Mouse (Mus musculus): ENCODE data around the gene Tgif2.
"Not testable (repeated sequence)": the region's sequence is repeated elsewhere in the genome, so short reads cannot be mapped to it uniquely, and the experiment has no call there.

The Tgif2 gene

GRCm38 (mm10) chr2:156843331-156843730 lies 3.5 kb downstream of the Tgif2 start:
- DNase-seq (ENCODE audit: low spot score), result no peak

- DNase-seq (ENCODE audit: low spot score), result no peak
Observed at GRCm38 (mm10) chr2:156844715-156845114, 4.9 kb downstream of the Tgif2 start.

- DNase-seq (ENCODE audit: low spot score), result no peak
Observed at GRCm38 (mm10) chr2:156847653-156848052, 7.8 kb downstream of the Tgif2 start.

- DNase-seq (ENCODE audit: low spot score), result no peak
Observed at GRCm38 (mm10) chr2:156848526-156849182, 8.8 kb downstream of the Tgif2 start.

- peak; percentile 27 for DNase-seq (ENCODE audit: low spot score)
Observed at GRCm38 (mm10) chr2:156850505-156850904, 10.7 kb downstream of the Tgif2 start.

DNA sequence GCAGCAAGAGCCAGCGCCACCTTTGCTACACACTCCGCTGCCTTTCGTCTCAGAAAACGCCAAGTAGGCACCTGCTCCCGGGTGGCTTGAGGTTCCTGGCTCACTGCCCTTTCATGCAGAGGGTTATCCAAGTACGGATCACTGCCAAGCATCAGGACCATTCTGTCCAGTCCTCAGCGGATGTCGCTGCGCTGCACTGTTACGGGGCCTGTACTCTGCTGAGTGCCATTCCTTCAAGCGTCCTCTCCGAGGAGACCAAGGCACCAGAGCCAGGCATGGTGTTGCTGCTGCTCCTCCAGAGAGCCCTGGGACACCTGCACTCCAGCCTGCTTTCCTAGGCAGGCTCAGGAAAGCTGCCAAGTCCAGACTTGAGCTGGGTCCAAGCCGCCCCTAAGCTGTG lies 13.8 kb downstream of the Tgif2 start:
- not testable (repeated sequence) for DNase-seq (ENCODE audit: low spot score)

- DNase-seq (ENCODE audit: low spot score), result not testable (repeated sequence)
Observed at GRCm38 (mm10) chr2:156853999-156854771, 14.4 kb downstream of the Tgif2 start.

DNA sequence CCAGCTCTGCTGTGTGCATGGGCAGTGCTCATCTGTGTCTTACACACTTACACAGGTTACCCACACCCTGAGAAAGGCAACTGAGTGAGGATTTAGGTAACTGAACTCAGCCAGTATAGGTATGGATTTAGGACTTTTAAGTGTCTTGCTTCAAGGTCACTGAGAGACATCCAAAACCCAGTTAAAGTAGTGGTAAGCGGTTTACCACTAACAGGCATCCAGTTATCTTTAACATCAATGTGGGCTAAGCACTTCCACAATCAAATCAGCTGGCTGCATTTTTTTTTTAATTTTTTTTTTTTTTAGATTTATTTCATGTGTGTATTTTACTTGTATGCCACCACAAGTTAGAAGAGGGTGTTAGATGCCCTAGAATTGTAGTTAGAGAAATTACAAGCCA lies 16.5 kb downstream of the Tgif2 start:
- no peak for DNase-seq (ENCODE audit: low spot score)

DNA sequence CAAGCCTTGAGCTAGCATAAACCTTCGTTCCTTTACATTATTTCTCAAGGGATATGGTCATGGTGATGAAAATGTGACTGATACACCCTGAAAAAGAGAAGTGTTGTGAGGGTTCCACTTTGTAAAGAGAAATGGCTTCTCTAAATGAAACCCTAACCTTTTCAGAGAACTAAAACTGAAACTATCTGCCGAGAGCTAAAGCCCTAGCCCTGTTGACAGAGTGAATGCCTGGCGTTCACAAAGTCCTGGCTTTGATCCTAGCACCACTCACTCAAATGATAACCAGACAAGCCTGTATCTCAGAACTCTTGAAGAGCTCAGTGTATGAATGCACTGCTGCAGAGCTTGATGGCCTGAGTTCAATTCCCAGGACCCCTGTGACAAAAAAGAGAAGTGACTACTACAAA lies 17.6 kb downstream of the Tgif2 start:
- no peak for DNase-seq (ENCODE audit: low spot score)

GRCm38 (mm10) chr2:156857835-156858234 lies 18.0 kb downstream of the Tgif2 start, which contains the start of gene 4930518I15Rik:
4930518I15Rik (minus strand) TSS chr2:156857946.
- DNase-seq (ENCODE audit: low spot score), result no peak

DNA sequence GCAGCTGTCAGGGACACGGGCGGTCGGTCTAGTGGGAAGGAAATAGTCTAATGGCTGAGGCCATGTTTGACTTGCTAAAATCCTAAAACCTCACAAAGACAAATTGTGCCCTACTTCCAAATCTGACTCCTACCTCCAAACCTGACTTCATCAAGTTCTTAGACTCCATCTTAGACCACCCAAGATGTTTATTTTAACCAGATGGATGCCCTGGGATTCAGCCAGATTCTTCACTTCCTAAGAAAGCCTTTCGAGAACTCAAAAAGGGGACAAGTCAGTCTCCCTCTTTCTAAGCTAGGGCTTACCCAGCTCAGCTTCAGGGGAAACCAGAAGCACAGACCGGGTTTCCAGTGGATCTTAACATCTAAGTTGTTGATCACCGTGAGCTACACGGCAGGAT lies 18.9 kb downstream of the Tgif2 start:
- no peak for DNase-seq (ENCODE audit: low spot score)

DNA sequence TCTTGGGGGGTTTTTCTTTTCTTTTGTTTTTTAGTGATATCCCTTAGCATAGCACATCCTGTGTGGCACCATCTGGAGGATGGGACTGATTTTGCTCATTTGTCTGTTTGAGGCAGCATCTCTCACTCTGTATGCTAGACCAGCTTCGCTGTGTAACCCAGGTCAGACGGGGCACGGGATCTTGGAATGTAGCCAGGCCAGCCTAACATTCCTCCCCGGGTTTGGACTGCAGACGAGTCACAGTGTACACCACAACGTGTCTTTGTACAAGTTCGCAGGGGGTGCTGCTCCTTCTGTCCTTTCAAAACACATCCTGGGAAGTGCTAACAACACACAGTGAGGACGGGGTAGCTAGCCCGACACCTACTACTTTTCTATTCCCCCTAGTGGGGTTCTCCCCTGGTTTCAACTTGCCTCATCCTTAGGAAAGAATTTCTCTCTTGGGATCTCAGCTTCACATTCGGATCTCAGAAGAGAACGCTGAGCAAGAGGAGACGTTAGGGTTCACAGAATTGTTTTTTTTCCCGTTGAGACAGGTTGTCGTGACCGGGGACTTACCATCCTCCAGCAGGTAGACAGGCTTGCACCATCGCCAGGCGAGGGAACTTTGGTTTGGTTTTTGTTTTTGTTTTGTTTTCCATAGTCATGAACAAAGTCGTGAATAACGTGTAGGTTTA lies 22.4 kb downstream of the Tgif2 start:
- DNase-seq (ENCODE audit: low spot score), result peak; percentile 64

- peak; percentile 95 for DNase-seq (ENCODE audit: low spot score)
Observed at GRCm38 (mm10) chr2:156862772-156863486, 23.1 kb downstream of the Tgif2 start, which contains the start of gene Rab5if. Rab5if (plus strand) TSS chr2:156863128.

DNA sequence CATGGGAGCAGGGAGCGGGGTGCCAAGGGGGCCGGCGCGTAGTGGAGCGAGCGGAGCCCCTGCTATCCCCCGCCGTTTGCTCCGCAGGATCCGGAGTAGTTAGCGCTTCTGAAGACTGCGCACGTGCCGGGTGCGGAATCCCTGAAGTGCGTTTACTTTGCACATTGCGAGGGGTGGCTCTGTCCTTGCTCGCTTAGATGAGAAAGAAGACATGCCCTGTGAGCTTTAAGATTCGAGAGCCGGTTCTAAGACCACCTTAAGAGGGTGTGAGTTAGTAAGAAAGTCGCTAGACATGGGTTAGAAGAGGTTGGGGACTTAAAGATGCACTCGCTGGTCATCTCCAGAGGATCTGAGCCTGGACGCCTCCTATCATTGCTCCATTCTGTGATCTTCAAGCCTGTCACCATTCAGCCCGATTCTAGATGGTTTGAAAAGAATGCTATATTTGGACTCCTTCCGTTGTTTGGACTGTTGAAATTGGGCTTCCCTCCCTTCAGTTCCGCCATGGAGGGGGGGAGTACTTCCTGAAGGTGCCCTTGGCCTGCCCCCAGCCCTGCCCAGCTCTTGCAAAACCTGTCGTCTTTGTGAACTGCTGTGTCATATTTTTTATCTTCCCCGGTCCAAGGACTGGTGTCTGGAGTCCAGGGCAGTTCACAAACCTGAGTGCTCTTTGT lies 23.8 kb downstream of the Tgif2 start:
- peak; percentile 81 for DNase-seq (ENCODE audit: low spot score)

DNA sequence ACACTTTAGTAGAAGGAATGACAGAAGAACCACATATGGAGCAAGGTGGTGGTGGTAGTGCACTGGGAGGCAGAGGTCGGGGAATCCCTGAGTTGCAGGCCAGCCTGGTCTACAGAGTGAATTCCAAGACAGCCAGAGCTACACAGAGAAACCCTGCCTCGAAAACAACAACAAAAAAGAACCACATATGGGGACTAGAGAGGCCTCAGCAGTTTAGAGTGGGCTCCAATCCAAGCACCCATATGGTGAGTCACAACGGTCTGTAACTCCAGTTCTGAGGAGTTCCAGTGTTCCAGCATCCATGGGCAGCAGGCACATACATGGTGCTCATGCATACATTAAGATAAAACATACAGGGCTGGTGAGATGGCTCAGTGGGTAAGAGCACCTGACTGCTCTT lies 24.7 kb downstream of the Tgif2 start:
- no peak for DNase-seq (ENCODE audit: low spot score)

DNA sequence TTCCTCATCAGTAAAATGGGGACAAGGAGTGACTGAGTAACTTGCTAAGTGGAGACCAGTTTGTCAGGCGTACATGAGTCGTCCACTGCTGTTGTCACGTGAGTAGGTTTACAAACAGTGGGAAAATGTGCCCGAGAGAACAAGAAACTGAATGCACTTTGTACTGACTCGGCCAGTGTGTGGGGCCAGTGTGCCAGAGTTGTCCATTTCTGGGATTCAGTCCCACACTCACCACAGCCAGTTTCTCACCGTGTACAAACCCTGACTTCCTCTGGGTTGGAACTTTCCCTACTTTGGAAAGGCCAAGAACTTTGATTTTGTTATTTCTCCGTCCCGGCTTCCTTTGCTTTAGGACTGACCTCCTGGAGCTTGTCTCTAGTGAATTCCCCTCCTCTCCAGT lies 29.2 kb downstream of the Tgif2 start:
- DNase-seq (ENCODE audit: low spot score), result no peak

GRCm38 (mm10) chr2:156869554-156869953 lies 29.7 kb downstream of the Tgif2 start:
- DNase-seq (ENCODE audit: low spot score), result no peak

- DNase-seq (ENCODE audit: low spot score), result no peak
Observed at GRCm38 (mm10) chr2:156870519-156870918, 30.7 kb downstream of the Tgif2 start.

DNA sequence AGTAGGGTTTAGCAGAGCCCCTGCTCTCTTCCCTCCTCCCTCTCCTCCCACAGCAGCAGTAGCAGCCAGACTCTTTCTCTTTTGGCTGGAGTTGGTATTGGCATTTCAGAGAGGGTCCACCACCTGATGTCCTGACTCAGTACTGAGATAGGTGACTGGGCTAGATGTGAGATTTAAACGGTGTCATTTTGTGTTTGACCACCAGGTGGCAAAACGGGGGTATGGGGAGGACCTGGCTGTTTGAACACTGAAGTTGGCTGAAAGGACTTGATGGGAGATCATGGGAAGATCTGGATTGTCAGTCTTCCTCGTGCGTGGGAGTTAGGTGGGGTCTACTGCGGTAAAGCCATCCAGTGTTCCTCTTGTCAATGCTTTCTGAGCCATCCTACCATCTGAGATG lies 33.8 kb downstream of the Tgif2 start:
- DNase-seq (ENCODE audit: low spot score), result peak; percentile 49

GRCm38 (mm10) chr2:156874047-156874759 lies 34.4 kb downstream of the Tgif2 start:
- DNase-seq (ENCODE audit: low spot score), result no peak
